Mouse (Mus musculus): ENCODE results near the gene Olfr170. TPM values are rescaled to one million over a fixed set of nuclear protein-coding genes. Genes with fewer than 3 reads are reported as not detected.
"Not testable (repeated sequence)": the region's sequence is repeated elsewhere in the genome, so short reads cannot be mapped to it uniquely, and the experiment has no call there.

Olfr170 gene
- not detected in 2 replicates for polyA plus RNA-seq (2014; fragmentation: Nextera tagmentation; extraction: Ambion mirVana)

DNA sequence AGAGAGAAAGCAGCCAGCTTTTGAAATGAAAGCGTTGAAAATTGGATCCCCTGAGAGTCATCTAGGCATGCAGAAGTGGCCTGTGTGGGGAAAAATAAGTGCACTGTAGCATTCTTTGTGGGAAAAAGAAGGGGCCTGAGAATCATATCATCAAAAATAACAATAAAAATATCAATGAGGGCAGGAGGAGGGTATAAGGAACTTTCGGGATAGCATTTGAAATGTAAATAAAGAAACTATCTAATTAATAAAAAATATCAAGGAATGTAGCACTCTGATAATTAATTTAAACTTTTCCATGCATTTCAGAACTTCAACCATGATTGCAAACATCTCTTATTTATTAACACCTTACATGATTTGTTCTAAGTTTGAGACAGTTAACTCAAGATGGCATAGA is at the start of gene Olfr170:
Olfr170 (minus strand) TSS at position 101 of the 400 bp plus-strand sequence.
- H3K36me3 ChIP-seq (ENCODE audit: control insufficient read depth, insufficient read depth, low read length); H3K4me2 ChIP-seq (ENCODE audit: low read depth, low read length); H3K9me3 ChIP-seq (ENCODE audit: control insufficient read depth, low read length); H3K9ac ChIP-seq (replicated peaks; ENCODE audit: low read depth, low read length); H3K4me1 ChIP-seq (ENCODE audit: control insufficient read depth, insufficient read depth, low read length); H3K27me3 ChIP-seq (ENCODE audit: control insufficient read depth, insufficient read depth, low read length); H3K27ac ChIP-seq (ENCODE audit: low read depth, low read length); ATAC-seq (ENCODE audit: low read depth); H3K4me3 ChIP-seq (ENCODE audit: low read depth, low read length): not testable (repeated sequence)
- WGBS, result 89% methylated on average over 2 of the region's 2 CpGs

GRCm38 (mm10) chr16:19629816-19630215 is 18.1 kb upstream of the Olfr170 start, which contains the start of gene Olfr171:
TSS of gene Olfr171 (minus strand) at chr16:19629916.
- H3K27me3 ChIP-seq (ENCODE audit: control insufficient read depth, insufficient read depth, low read length), result no peaks in the 10 kb centered on the region
- WGBS, result 94% methylated on average over 1 of the region's 1 CpGs
- no peak within 1 kb of the TSS for H3K9ac ChIP-seq (replicated peaks; ENCODE audit: low read depth, low read length)
- H3K36me3 ChIP-seq (ENCODE audit: control insufficient read depth, insufficient read depth, low read length), result no peaks in the 10 kb centered on the region
- no peaks in the 10 kb centered on the region for H3K4me1 ChIP-seq (ENCODE audit: control insufficient read depth, insufficient read depth, low read length)
- no peak within 1 kb of the TSS for H3K27ac ChIP-seq (ENCODE audit: low read depth, low read length)
- H3K4me3 ChIP-seq (ENCODE audit: low read depth, low read length), result no peak within 1 kb of the TSS
- no peak for ATAC-seq (ENCODE audit: low read depth)
- H3K9me3 ChIP-seq (ENCODE audit: control insufficient read depth, low read length), result no peaks in the 10 kb centered on the region
- H3K4me2 ChIP-seq (ENCODE audit: low read depth, low read length), result no peak within 1 kb of the TSS

DNA sequence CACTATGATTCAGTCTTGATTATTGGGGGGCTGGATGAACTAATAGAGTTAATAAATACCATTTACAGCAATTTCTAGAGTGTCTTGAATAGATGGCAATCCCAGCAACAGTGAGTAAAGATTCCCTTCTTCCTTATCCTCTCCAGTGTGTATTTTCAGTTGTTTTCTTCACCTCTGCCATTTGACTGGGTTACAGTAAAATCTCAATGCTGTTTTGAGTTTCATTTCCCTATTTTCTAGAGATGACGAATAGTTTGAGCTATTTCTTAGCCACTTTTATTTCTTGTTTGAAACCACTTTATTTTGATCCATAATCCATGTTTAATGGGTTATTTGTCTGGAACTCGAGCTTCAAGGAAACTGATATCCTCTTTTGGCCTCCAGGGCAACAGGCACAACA is 8.5 kb downstream of the Olfr170 start:
- WGBS, result 55% methylated on average over 2 of the region's 2 CpGs
- no peak overlapping the region for H3K27ac ChIP-seq (ENCODE audit: low read depth, low read length)
- H3K4me1 ChIP-seq (ENCODE audit: control insufficient read depth, insufficient read depth, low read length), result no peaks in the 10 kb centered on the region
- H3K9me3 ChIP-seq (ENCODE audit: control insufficient read depth, low read length), result no peaks in the 10 kb centered on the region
- H3K4me3 ChIP-seq (ENCODE audit: low read depth, low read length), result no peak overlapping the region
- no peak overlapping the region for H3K9ac ChIP-seq (replicated peaks; ENCODE audit: low read depth, low read length)
- H3K27me3 ChIP-seq (ENCODE audit: control insufficient read depth, insufficient read depth, low read length), result no peaks in the 10 kb centered on the region
- no peaks in the 10 kb centered on the region for H3K36me3 ChIP-seq (ENCODE audit: control insufficient read depth, insufficient read depth, low read length)
- no peak overlapping the region for H3K4me2 ChIP-seq (ENCODE audit: low read depth, low read length)
- no peak for ATAC-seq (ENCODE audit: low read depth)

GRCm38 (mm10) chr16:19571709-19572108 is 40.0 kb downstream of the Olfr170 start, which contains the start of gene Olfr169:
TSS of gene Olfr169 (minus strand) at chr16:19571809.
- H3K4me1 ChIP-seq (ENCODE audit: control insufficient read depth, insufficient read depth, low read length); H3K27me3 ChIP-seq (ENCODE audit: control insufficient read depth, insufficient read depth, low read length); H3K4me3 ChIP-seq (ENCODE audit: low read depth, low read length); H3K9ac ChIP-seq (replicated peaks; ENCODE audit: low read depth, low read length); H3K36me3 ChIP-seq (ENCODE audit: control insufficient read depth, insufficient read depth, low read length); ATAC-seq (ENCODE audit: low read depth); H3K9me3 ChIP-seq (ENCODE audit: control insufficient read depth, low read length); H3K4me2 ChIP-seq (ENCODE audit: low read depth, low read length); H3K27ac ChIP-seq (ENCODE audit: low read depth, low read length): not testable (repeated sequence)
- 91% methylated on average over 2 of the region's 2 CpGs for WGBS

Other genes with a start within 250 kb of the Olfr170 start
- gene Olfr165, start 188.7 kb downstream of the Olfr170 start, polyA plus RNA-seq (2014; fragmentation: Nextera tagmentation; extraction: Ambion mirVana), result not detected in 2 replicates
- not detected in 2 replicates for gene Olfr166, start 128.2 kb downstream of the Olfr170 start, polyA plus RNA-seq (2014; fragmentation: Nextera tagmentation; extraction: Ambion mirVana)
- not detected in 2 replicates for gene Olfr167, start 89.6 kb downstream of the Olfr170 start, polyA plus RNA-seq (2014; fragmentation: Nextera tagmentation; extraction: Ambion mirVana)
- gene Olfr168, start 76.3 kb downstream of the Olfr170 start, polyA plus RNA-seq (2014; fragmentation: Nextera tagmentation; extraction: Ambion mirVana), result not detected in 2 replicates
- not detected in 2 replicates for gene Olfr169, start 40.1 kb downstream of the Olfr170 start, polyA plus RNA-seq (2014; fragmentation: Nextera tagmentation; extraction: Ambion mirVana)
- gene Olfr171, start 18.0 kb upstream of the Olfr170 start, polyA plus RNA-seq (2014; fragmentation: Nextera tagmentation; extraction: Ambion mirVana), result not detected in 2 replicates
- not detected in 2 replicates for gene Lamp3, start 94.5 kb upstream of the Olfr170 start, polyA plus RNA-seq (2014; fragmentation: Nextera tagmentation; extraction: Ambion mirVana)
- gene B3gnt5, start 148.3 kb upstream of the Olfr170 start, polyA plus RNA-seq (2014; fragmentation: Nextera tagmentation; extraction: Ambion mirVana), result 51.5 TPM in 2 replicates